Mouse (Mus musculus): Measurements from ENCODE around the gene Atn1. TPM values are rescaled to one million over a fixed set of nuclear protein-coding genes. Genes with fewer than 3 reads are reported as not detected.

Gene Atn1
- polyA plus RNA-seq, 1 experiment from 2014 or later: 1.8 TPM

DNA sequence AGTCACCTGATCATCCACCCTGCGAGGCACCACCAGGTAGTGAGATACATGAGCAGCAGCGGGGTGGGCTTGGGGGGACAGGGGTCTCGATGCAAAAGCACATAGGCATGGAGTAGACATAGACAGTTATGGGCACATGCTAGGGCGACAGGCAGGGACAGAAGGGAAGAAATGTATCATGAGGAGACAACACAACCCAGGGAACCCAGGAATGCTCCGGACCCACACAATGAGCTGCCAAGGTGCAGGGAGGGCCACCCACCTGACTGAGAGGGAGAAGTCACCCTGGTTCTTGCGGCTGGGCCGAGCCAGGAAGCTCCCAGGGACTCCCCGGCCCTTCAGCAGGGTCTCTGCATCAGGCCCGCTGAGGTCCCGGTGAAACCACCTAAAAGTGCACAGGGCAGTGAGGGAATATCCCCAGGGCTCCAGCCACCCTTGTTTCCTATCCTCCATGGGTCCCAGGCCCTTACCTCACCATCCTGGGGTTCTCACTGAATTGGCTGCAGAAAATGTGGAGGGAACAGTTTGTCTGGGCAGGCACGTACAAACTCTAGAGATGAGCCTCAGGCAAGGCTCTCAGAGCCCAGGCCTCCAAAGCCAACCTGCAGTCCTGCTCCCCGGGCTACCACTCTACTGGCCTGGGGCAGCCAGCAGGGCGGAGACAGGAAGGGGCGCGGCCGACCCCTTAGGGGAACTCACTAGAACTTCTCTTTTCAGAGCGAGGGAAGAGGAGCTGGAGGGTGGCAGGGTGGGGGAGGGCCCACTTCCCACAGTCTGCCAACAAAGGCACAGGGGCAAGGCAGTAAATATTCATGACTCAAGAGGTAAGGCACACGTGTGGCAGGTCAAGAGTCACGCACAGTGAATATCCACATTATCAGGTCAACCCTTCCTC is 23.6 kb downstream of the Atn1 start:
- Histone ChIP-seq H3K4me1 (ENCODE audit: insufficient read depth) (peaks cover 14% of the 10 kb centered on the region), H3K36me3 (replicated peaks; ENCODE audit: insufficient read depth, low read length) (peaks cover 20% of the 10 kb centered on the region), H3K9ac (replicated peaks) (peak overlapping the region; percentile 73), H3K9me3 (ENCODE audit: low read length) (no peaks in the 10 kb centered on the region), H3K27ac (ENCODE audit: low read depth) (peak overlapping the region; percentile 77), H3K4me2 (ENCODE audit: low read depth, low read length) (peak overlapping the region; percentile 64), H3K4me3 (ENCODE audit: low read depth, low read length) (peak overlapping the region; percentile 56), H3K27me3 (ENCODE audit: insufficient read depth, low read length) (no peaks in the 10 kb centered on the region)
- ATAC-seq (peak; percentile 71), DNase-seq (peak; percentile 80)
- 31% methylated on average over 19 of the region's 19 CpGs for WGBS (ENCODE audit: insufficient replicate concordance)
- no peak; the same call in 1 of the 2 replicates for TF ChIP-seq EP300 (IDR thresholded peaks at IDR 0.05; ENCODE audit: low read depth)
- peak; percentile 28; the same call in 1 of the 2 replicates for TF ChIP-seq CTCF (IDR thresholded peaks at IDR 0.05; ENCODE audit: low read depth)

DNA sequence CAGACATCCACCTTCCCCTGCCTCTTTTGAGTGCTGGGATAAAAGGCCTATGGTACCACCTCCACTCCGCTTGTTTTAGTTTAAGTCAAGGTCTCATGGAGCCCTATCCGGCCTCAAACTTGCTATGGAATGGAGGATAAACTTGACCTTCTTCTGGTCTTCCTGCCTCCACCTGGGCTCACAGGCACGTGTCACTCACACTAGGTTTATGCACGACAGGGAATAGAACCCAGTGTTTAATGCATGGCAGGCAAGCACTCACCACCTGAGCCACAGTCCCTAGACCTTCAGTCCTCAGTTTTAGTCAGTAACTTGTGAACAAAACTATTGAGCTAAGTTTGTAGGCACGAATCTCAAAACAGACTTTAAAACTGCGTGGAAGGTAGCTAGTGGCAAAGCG is 25.3 kb downstream of the Atn1 start:
- DNase-seq (no peak), ATAC-seq (no peak)
- Histone ChIP-seq H3K4me1 (ENCODE audit: insufficient read depth) (peaks cover 14% of the 10 kb centered on the region), H3K4me2 (ENCODE audit: low read depth, low read length) (peak overlapping the region; percentile 64), H3K9me3 (ENCODE audit: low read length) (no peaks in the 10 kb centered on the region), H3K27ac (ENCODE audit: low read depth) (peak overlapping the region; percentile 69; the same call in 1 of the 2 replicates), H3K9ac (replicated peaks) (no peak overlapping the region), H3K4me3 (ENCODE audit: low read depth, low read length) (peak overlapping the region; percentile 56), H3K36me3 (replicated peaks; ENCODE audit: insufficient read depth, low read length) (peaks cover 27% of the 10 kb centered on the region), H3K27me3 (ENCODE audit: insufficient read depth, low read length) (no peaks in the 10 kb centered on the region)
- no peak for TF ChIP-seq EP300 (IDR thresholded peaks at IDR 0.05; ENCODE audit: low read depth)
- 78% methylated on average over 7 of the region's 7 CpGs for WGBS (ENCODE audit: insufficient replicate concordance)

DNA sequence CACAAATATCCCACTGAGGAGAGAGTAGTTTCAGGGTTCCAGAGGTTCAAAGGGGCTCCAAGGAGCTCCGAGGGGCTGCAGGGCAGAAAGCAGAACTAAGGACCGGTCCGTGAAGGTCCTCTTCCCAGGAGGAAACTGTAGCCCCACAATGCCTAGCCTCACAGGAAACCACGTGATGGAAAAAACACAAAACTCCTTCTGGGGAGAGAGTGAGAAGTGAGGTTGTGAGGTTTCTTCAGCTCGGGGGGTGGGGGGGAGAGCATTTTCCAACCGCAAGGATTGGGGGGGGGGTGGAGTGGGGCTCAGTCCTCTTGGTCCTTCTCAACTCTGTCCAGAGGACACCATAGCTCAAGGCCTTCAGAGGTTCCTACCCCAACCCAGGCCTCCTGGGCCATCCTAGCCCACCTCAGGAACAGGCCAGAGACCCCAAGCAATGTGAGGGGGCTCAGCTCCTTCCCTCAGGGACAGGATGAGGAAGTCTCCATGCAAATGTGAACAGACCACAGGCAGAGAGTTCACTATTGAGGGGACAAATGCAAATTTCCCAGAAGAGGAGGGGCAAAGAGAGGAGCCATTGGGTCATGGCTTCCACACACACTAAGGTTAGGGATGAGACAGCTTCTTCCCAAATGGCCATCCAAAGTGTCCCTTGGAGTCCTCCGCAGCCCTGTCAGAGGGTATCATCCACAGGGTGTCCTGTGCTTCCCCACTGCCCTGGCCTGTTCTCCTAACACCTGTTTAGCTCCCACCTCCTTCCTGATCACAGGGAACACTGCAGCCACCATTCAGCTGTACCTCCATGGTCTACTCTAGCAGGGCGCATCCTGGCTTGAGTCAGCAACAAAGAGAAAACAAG is 26.2 kb downstream of the Atn1 start:
- no peak for TF ChIP-seq EP300 (IDR thresholded peaks at IDR 0.05; ENCODE audit: low read depth)
- TF ChIP-seq CTCF (IDR thresholded peaks at IDR 0.05; ENCODE audit: low read depth): no peak
- no peaks in the 10 kb centered on the region for H3K27me3 ChIP-seq (ENCODE audit: insufficient read depth, low read length)
- H3K27ac ChIP-seq (ENCODE audit: low read depth): peak overlapping the region; percentile 69
- H3K9ac ChIP-seq (replicated peaks): peak overlapping the region; percentile 44; the same call in 1 of the 2 replicates
- H3K36me3 ChIP-seq (replicated peaks; ENCODE audit: insufficient read depth, low read length): peaks cover 31% of the 10 kb centered on the region
- ATAC-seq: peak; percentile 61
- 41% methylated on average over 8 of the region's 8 CpGs for WGBS (ENCODE audit: insufficient replicate concordance)
- peaks cover 14% of the 10 kb centered on the region for H3K4me1 ChIP-seq (ENCODE audit: insufficient read depth)
- peak overlapping the region; percentile 64 for H3K4me2 ChIP-seq (ENCODE audit: low read depth, low read length)
- no peaks in the 10 kb centered on the region for H3K9me3 ChIP-seq (ENCODE audit: low read length)
- peak; percentile 30 for DNase-seq
- peak overlapping the region; percentile 22; the same call in 1 of the 2 replicates for H3K4me3 ChIP-seq (ENCODE audit: low read depth, low read length)

DNA sequence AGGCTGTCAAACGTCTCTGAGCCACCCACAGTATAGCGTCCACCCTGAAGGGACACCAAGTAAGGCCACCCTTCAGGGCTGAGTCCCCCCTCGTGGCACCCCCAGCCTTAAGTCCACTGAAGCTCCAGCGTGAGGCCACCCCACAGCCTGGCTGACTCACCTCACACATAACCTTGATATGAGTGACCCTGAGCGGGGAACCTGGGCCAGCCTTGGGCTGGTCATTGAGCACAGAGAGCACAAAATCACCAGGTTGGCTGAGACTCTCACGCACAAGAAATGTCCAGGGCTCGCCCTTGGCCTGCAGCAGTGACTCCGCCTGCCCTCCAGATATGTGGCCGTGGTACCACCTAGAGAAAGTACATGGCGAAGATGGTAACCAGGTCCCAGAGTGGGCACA is 27.7 kb downstream of the Atn1 start:
- Histone ChIP-seq H3K36me3 (replicated peaks; ENCODE audit: insufficient read depth, low read length) (peaks cover 38% of the 10 kb centered on the region), H3K4me2 (ENCODE audit: low read depth, low read length) (no peak overlapping the region), H3K4me3 (ENCODE audit: low read depth, low read length) (no peak overlapping the region), H3K9ac (replicated peaks) (no peak overlapping the region), H3K27me3 (ENCODE audit: insufficient read depth, low read length) (no peaks in the 10 kb centered on the region), H3K9me3 (ENCODE audit: low read length) (no peaks in the 10 kb centered on the region), H3K4me1 (ENCODE audit: insufficient read depth) (peaks cover 22% of the 10 kb centered on the region), H3K27ac (ENCODE audit: low read depth) (no peak overlapping the region)
- 85% methylated on average over 10 of the region's 10 CpGs for WGBS (ENCODE audit: insufficient replicate concordance)
- no peak for DNase-seq
- ATAC-seq: no peak
- TF ChIP-seq CTCF (IDR thresholded peaks at IDR 0.05; ENCODE audit: low read depth) (no peak), EP300 (IDR thresholded peaks at IDR 0.05; ENCODE audit: low read depth) (no peak)

DNA sequence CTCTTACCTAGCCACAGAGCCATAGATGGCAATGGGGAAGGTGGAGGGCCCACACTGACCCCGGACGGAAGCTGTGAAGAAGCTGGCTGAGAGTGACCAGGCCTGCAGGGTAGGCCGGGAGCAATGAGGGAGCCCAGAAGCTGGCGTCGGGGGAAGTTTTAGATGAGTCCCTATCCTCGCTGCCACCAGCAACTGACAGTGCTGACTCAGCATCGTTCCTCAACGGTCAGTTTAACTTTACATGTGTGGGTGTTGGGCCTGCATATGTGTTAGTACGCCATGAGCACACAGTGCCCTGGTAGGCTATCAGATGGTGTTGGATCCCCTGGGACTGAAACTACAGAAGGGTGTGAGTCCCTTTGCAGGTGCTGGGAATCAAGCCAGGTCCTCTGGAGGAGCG is 31.9 kb downstream of the Atn1 start:
- no peak overlapping the region for H3K9ac ChIP-seq (replicated peaks)

DNA sequence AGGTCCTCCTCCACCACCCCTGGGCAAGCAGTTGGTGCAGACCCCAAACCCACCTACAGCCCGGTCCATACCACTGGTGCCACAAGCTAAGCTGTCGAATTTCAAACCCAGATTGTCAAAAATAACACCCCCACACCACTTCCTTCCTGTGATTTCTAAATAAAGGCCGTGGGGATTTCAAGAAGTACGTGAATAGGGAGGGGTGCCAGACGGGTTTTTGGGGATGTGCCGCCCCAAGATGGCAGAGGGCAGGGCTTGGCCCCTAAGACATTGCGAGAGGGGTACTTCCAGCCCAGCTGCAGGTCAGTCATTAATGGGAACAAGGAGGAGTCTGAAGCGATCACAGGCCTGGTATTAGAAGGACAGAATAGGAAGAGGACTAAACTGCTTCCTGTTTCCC is 32.8 kb downstream of the Atn1 start:
- Histone ChIP-seq H3K9me3 (ENCODE audit: low read length) (no peaks in the 10 kb centered on the region), H3K27me3 (ENCODE audit: insufficient read depth, low read length) (no peaks in the 10 kb centered on the region), H3K4me3 (ENCODE audit: low read depth, low read length) (no peak overlapping the region), H3K36me3 (replicated peaks; ENCODE audit: insufficient read depth, low read length) (peaks cover 34% of the 10 kb centered on the region), H3K4me1 (ENCODE audit: insufficient read depth) (peaks cover 50% of the 10 kb centered on the region), H3K27ac (ENCODE audit: low read depth) (peak overlapping the region; percentile 65), H3K9ac (replicated peaks) (no peak overlapping the region), H3K4me2 (ENCODE audit: low read depth, low read length) (peak overlapping the region; percentile 31; the same call in 1 of the 2 replicates)
- ATAC-seq: no peak
- TF ChIP-seq EP300 (IDR thresholded peaks at IDR 0.05; ENCODE audit: low read depth) (no peak), CTCF (IDR thresholded peaks at IDR 0.05; ENCODE audit: low read depth) (no peak)
- WGBS (ENCODE audit: insufficient replicate concordance): 51% methylated on average over 8 of the region's 8 CpGs
- DNase-seq: peak; percentile 45

More for the DNA sequence above, 31.9 kb downstream of the Atn1 start:
- no peak for DNase-seq
- peaks cover 36% of the 10 kb centered on the region for H3K36me3 ChIP-seq (replicated peaks; ENCODE audit: insufficient read depth, low read length)
- peaks cover 41% of the 10 kb centered on the region for H3K4me1 ChIP-seq (ENCODE audit: insufficient read depth)
- TF ChIP-seq CTCF (IDR thresholded peaks at IDR 0.05; ENCODE audit: low read depth) (no peak), EP300 (IDR thresholded peaks at IDR 0.05; ENCODE audit: low read depth) (no peak)
- H3K27ac ChIP-seq (ENCODE audit: low read depth): peak overlapping the region; percentile 60
- no peaks in the 10 kb centered on the region for H3K9me3 ChIP-seq (ENCODE audit: low read length)
- H3K4me3 ChIP-seq (ENCODE audit: low read depth, low read length): no peak overlapping the region
- H3K27me3 ChIP-seq (ENCODE audit: insufficient read depth, low read length): no peaks in the 10 kb centered on the region
- peak overlapping the region; percentile 35; the same call in 1 of the 2 replicates for H3K4me2 ChIP-seq (ENCODE audit: low read depth, low read length)
- WGBS (ENCODE audit: insufficient replicate concordance): 60% methylated on average over 10 of the region's 10 CpGs
- no peak for ATAC-seq

Measured in liver, postnatal 0 days (tissue).